Mouse (Mus musculus) heart, embryonic 11.5 days (tissue): ENCODE data around the gene Rassf6. TPM values are rescaled to one million over a fixed set of nuclear protein-coding genes. Genes with fewer than 3 reads are reported as not detected.

ENCODE experiments used
- ATAC-seq: fragments of 200-750 bp; cut with Nextera tagmentation; replicated peaks from 2 replicates; pipeline ENCODE4 v1.8.0; 2017; ENCODE audit warnings: moderate library complexity; ENCODE audit not compliant: insufficient number of reproducible peaks, low FRiP score, low TSS enrichment
- H3K27ac ChIP-seq: fragments of 300-500 bp; sonication (generic); 2 replicates; pipeline ENCODE4 v1.5.1; 2014; ENCODE audit warnings: mild to moderate bottlenecking, low read depth, low read length
- H3K27me3 ChIP-seq: fragments of 300-500 bp; sonication (generic); 2 replicates; pipeline ENCODE4 v1.6.1; 2014; ENCODE audit warnings: mild to moderate bottlenecking, low read length, mixed read lengths; ENCODE audit not compliant: control insufficient read depth, insufficient read depth
- H3K36me3 ChIP-seq: fragments of 300-500 bp; sonication (generic); 2 replicates; pipeline ENCODE4 v1.6.1; 2014; ENCODE audit warnings: mild to moderate bottlenecking, low read length, moderate library complexity, mixed read lengths; ENCODE audit not compliant: control insufficient read depth, insufficient read depth
- H3K4me1 ChIP-seq: fragments of 300-500 bp; sonication (generic); 2 replicates; pipeline ENCODE4 v1.6.1; 2014; ENCODE audit warnings: low read length; ENCODE audit not compliant: control insufficient read depth, insufficient read depth
- H3K4me2 ChIP-seq: fragments of 300-500 bp; sonication (generic); 2 replicates; pipeline ENCODE4 v1.6.1; 2014; ENCODE audit warnings: mild to moderate bottlenecking, moderate library complexity
- H3K4me3 ChIP-seq: fragments of 300-500 bp; sonication (generic); 2 replicates; pipeline ENCODE4 v1.5.1; 2014; ENCODE audit warnings: low read depth, low read length
- H3K9ac ChIP-seq: fragments of 300-500 bp; sonication (generic); 2 replicates; pipeline ENCODE4 v1.6.1; 2014; ENCODE audit warnings: mild to moderate bottlenecking, low read depth, low read length, moderate library complexity
- H3K9me3 ChIP-seq: fragments of 300-500 bp; sonication (generic); replicated peaks from 2 replicates; pipeline ENCODE4 v1.6.1; 2016; ENCODE audit warnings: low read length; ENCODE audit not compliant: control insufficient read depth
- WGBS: fragments of 180-500 bp; shearing (Covaris S2); extraction: QIAGEN DNeasy Blood & Tissue Kit; methylation state at CpG from one replicate; pipeline ENCODE4 v1.1.7; 2014; ENCODE audit not compliant: insufficient replicate concordance; 5-methylcytosine and 5-hydroxymethylcytosine counted together
- polyA plus RNA-seq: library from polyadenylated mRNA; unstranded; fragments of >200 nt; fragmentation: Nextera tagmentation; extraction: Ambion mirVana; gene quantifications from 2 replicates; pipeline ENCODE4 v1.2.1, GENCODE M21; 2014

The Rassf6 gene
- polyA plus RNA-seq, 1 experiment from 2014 or later, result 0.29 TPM

- WGBS, result 72% methylated on average over 6 of the region's 6 CpGs
- Histone ChIP-seq H3K36me3 (no peaks in the 10 kb centered on the region), H3K9me3 (no peaks in the 10 kb centered on the region), H3K27me3 (no peaks in the 10 kb centered on the region), H3K4me3 (no peak overlapping the region), H3K9ac (no peak overlapping the region), H3K27ac (no peak overlapping the region), H3K4me2 (no peak overlapping the region), H3K4me1 (no peaks in the 10 kb centered on the region)
- no peak for ATAC-seq
Observed at GRCm38 (mm10) chr5:90591936-90592335, 48.5 kb downstream of the Rassf6 start.

DNA sequence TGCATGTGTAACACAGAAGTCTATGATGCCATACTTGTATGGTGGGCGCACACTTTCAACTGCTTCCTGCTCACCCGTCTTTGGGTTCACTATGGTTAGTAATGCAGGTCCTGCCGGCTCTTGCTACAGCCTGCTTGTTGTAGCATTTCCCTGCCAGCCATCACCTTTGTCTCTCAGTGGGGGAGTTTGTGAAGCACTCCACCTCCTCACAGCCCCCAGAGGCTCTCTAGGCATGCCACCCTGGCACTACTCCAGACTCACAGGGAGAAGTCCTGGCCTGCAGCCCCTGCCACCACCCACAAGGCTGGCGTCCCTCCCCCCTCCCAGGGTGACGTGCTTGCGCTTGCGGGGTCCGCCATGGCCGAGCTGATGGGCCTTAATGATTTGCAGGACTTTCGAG lies 49.8 kb downstream of the Rassf6 start:
- ATAC-seq, result no peak
- Histone ChIP-seq H3K9ac (no peak overlapping the region), H3K27ac (no peak overlapping the region), H3K36me3 (no peaks in the 10 kb centered on the region), H3K4me2 (no peak overlapping the region), H3K4me3 (no peak overlapping the region), H3K4me1 (no peaks in the 10 kb centered on the region), H3K9me3 (no peaks in the 10 kb centered on the region), H3K27me3 (no peaks in the 10 kb centered on the region)
- 72% methylated on average over 10 of the region's 10 CpGs for whole genome bisulfite sequencing

GRCm38 (mm10) chr5:90588708-90589595 lies 51.5 kb downstream of the Rassf6 start:
- Histone ChIP-seq H3K4me1 (no peaks in the 10 kb centered on the region), H3K9me3 (no peaks in the 10 kb centered on the region), H3K9ac (no peak overlapping the region), H3K36me3 (no peaks in the 10 kb centered on the region), H3K27me3 (no peaks in the 10 kb centered on the region), H3K4me2 (peak overlapping the region; percentile 71), H3K4me3 (peak overlapping the region; percentile 39), H3K27ac (no peak overlapping the region)
- 24% methylated on average over 25 of the region's 25 CpGs for WGBS
- 0 out of 2 replicates have a peak, but pooled peaks have one; percentile 26 for ATAC-seq

GRCm38 (mm10) chr5:90588104-90588503 lies 52.4 kb downstream of the Rassf6 start:
- Histone ChIP-seq H3K27ac (no peak overlapping the region), H3K27me3 (no peaks in the 10 kb centered on the region), H3K9me3 (no peaks in the 10 kb centered on the region), H3K9ac (no peak overlapping the region), H3K36me3 (no peaks in the 10 kb centered on the region), H3K4me1 (no peaks in the 10 kb centered on the region), H3K4me2 (no peak overlapping the region), H3K4me3 (no peak overlapping the region)
- WGBS, result 84% methylated on average over 5 of the region's 5 CpGs
- ATAC-seq, result no peak

GRCm38 (mm10) chr5:90586511-90586910 lies 53.9 kb downstream of the Rassf6 start:
- Histone ChIP-seq H3K4me1 (no peaks in the 10 kb centered on the region), H3K4me2 (no peak overlapping the region), H3K27ac (no peak overlapping the region), H3K9me3 (no peaks in the 10 kb centered on the region), H3K4me3 (no peak overlapping the region), H3K9ac (no peak overlapping the region), H3K27me3 (no peaks in the 10 kb centered on the region), H3K36me3 (no peaks in the 10 kb centered on the region)
- 77% methylated on average over 5 of the region's 5 CpGs for WGBS
- no peak for ATAC-seq

- Histone ChIP-seq H3K27ac (no peak overlapping the region), H3K27me3 (no peaks in the 10 kb centered on the region), H3K4me2 (no peak overlapping the region), H3K9me3 (no peaks in the 10 kb centered on the region), H3K36me3 (no peaks in the 10 kb centered on the region), H3K4me1 (no peaks in the 10 kb centered on the region), H3K4me3 (no peak overlapping the region), H3K9ac (no peak overlapping the region)
- ATAC-seq, result no peak
- 73% methylated on average over 7 of the region's 7 CpGs for WGBS
Observed at GRCm38 (mm10) chr5:90584799-90585198, 55.7 kb downstream of the Rassf6 start.

- H3K9me3 ChIP-seq, result no peaks in the 10 kb centered on the region
- ATAC-seq, result no peak
- H3K4me1 ChIP-seq, result no peaks in the 10 kb centered on the region
- no peaks in the 10 kb centered on the region for H3K27me3 ChIP-seq
- no peak overlapping the region for H3K4me2 ChIP-seq
- no peak overlapping the region for H3K9ac ChIP-seq
- H3K4me3 ChIP-seq, result no peak overlapping the region
- 81% methylated on average over 6 of the region's 6 CpGs for WGBS
- no peaks in the 10 kb centered on the region for H3K36me3 ChIP-seq
- H3K27ac ChIP-seq, result no peak overlapping the region
Observed at GRCm38 (mm10) chr5:90582179-90582578, 58.3 kb downstream of the Rassf6 start.

DNA sequence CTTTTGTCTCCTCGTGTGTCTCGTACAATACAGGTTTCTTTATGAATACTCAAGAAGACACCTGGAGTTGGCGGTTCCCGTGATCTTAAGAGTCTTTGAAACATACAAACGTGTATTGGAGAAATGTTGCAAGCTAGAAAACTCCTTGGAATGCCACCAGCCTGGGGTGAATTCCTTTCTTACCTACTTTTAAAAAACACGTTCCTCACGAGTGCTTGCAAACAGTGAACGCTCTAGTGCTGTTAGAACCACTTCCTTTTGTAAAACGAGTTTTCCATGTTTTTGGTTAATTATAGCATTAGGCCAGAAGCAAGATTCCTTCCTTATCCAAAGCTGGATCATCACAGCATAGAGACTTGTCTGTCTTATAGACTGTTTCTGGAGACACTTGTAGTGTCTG lies 60.9 kb downstream of the Rassf6 start:
- Histone ChIP-seq H3K4me2 (no peak overlapping the region), H3K9me3 (no peaks in the 10 kb centered on the region), H3K36me3 (no peaks in the 10 kb centered on the region), H3K9ac (no peak overlapping the region), H3K27ac (no peak overlapping the region), H3K4me1 (no peaks in the 10 kb centered on the region), H3K27me3 (no peaks in the 10 kb centered on the region), H3K4me3 (no peak overlapping the region)
- WGBS, result 86% methylated on average over 9 of the region's 9 CpGs
- no peak for ATAC-seq

GRCm38 (mm10) chr5:90577751-90578150 lies 62.7 kb downstream of the Rassf6 start:
- H3K4me2 ChIP-seq, result no peak overlapping the region
- no peak for ATAC-seq
- no peak overlapping the region for H3K4me3 ChIP-seq
- H3K36me3 ChIP-seq, result no peaks in the 10 kb centered on the region
- 81% methylated on average over 9 of the region's 9 CpGs for WGBS
- H3K27me3 ChIP-seq, result no peaks in the 10 kb centered on the region
- no peak overlapping the region for H3K27ac ChIP-seq
- H3K9ac ChIP-seq, result no peak overlapping the region
- H3K9me3 ChIP-seq, result no peaks in the 10 kb centered on the region
- no peaks in the 10 kb centered on the region for H3K4me1 ChIP-seq
